Mouse (Mus musculus) liver (tissue): ENCODE measurements at regions not wholly inside any gene's neighbourhood (a gene's known extent, or its start where the extent isn't known, plus 50 kb on each side); places are given as distances from the start of the nearest gene placed in this dataset.
A peak's percentile ranks its signal among the peaks of the same experiment; 100 is the strongest.

ENCODE experiments used
- DNase-seq: peaks from one replicate; pipeline ENCODE4 v3.0.0-alpha.2; 2020; ENCODE audit warnings: mixed read lengths

DNA sequence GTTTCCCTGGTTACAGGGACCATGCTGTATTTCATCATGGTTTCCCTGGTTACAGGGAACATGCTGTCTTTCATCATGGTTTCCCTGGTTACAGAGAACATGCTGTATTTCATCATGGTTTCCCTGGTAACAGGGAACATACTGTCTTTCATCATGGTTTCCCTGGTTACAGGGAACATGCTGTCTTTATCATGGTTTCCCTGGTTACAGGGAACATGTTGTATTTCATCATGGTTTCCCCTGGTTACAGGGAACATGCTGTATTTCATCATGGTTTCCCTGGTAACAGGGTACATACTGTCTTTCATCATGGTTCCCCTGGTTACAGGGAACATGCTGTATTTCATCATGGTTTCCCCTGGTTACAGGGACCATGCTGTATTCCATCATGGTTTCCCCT, 1579.5 kb downstream of the 4930444P10Rik start:
- DNase-seq, result no peak

DNA sequence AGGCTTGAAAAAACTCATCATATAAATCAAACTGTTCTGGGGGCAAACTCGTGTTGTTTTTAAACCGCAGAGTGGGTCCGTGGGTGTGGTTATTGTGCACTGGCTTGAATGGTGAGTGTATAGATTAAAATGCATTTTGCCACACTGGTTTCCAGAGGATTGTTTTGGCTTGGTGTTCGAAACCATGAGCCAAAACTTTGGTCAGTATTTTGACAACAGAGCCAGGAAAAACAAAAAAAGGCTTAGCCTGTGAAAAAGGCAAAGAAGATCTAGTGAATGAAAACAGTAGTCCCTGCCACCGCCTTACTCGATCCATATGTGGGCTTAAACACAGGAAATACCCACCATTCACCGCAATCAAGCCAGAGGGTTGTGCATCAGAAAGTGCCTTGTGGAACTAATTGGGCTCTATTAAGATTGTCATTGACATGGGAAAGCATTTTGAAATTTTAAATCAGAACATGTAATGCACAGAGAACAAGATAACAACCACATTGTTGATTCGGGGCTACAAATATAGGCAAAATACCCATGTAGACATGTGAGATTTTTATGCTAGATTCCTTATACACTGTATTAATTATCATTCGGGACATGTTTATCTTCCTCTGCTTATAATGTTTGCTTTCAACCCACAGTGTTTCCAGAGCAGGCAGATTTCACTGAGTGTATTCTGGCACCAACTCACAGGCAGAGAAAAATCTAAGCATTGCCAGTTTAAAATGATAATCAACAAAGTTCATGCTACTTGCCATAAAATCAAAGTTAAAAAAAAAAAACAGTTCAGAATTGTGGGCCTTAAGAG, 1580.4 kb downstream of the 4930444P10Rik start:
- DNase-seq, result no peak

DNA sequence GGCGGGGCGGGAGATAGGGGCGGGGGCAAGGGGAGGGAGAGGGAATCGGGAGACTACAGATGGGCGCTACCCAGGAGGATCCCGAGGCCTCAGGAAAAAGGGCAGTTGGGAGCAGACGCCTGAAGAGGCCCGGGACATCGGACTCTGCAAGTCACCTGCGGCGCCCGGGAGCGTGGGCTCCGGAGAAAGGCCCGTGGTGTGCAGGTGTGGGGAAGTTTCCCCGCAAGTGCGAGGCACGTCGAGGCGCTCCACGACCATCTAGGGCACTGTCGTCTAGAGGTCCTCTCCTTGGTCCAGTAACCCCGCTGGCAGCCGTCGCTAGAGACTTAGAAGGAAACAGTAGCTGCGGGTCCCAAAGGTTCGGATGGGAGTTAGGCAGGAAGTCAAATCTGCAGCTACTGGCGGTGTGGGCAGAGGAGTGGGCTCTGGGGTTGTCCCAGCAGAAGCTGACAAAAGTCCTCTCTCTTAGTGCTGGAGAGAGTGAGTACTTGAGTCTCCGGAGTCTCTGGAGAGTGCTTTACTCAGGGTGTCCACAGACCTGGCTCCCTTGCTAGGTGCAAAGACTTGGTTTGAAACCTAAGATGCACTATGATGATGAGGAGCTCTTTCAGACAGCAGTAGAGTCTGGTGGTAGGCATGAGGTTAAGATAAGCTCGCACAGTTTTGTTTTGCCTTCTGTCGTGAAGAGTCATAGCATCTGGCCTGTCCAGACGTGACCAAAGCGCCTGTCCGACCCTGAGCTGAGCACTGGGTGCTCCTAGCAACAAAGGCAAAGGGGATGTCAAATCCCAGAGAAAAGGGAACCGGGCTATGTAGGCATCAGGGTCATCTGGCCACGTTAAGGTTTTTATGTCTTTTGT, 1586.1 kb downstream of the 4930444P10Rik start:
- DNase-seq, result no peak

DNA sequence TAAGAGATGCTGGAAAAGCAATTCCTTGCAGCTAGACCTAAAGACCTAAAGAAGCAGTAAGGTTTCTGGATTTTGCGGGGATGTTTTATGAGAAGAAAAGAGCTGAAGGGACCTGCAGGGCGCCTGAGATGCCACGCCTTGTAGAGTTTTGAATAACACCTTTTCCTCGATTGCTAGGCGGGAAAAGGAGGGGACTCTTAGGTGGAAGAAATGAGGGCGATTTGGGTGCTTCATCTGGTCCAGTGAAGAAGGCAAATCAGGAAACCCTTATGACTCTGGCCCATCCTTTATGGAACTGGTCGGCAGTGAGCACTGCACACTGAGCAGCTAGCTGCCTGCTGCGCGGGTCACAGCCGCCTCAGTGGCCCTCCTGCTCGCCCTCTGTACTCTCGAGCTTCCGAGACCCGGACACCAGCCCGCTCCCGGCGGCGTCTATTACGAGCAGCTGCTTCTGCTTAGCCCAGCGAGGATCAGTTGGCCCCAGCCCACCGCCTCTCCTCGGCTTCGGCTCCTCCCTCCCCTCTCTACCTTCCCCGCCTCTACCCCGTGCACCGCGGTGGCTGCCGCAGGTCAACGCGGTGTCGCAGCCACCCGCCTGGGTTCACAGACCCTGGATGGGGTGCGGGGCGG, 1586.8 kb downstream of the 4930444P10Rik start:
- peak; percentile 41 for DNase-seq

DNA sequence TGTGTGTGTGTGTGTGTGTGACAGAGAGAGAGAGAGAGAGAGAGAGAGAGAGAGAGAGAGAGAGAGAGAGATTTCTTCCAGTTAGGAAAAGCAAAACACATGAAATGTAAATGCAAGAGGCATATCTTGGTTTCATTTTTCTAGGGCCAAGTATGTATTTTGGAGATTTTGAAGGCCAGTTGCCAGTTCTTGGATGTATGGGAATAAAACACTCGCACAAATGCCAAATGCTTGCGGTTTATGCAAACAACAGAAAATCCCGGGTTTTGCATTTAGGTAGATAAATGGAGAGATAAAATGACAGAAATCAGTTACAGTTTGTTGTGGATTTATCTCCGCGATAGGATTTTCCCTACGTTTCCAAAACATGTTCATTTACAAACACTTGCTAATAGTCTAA, 1587.4 kb downstream of the 4930444P10Rik start:
- no peak for DNase-seq

DNA sequence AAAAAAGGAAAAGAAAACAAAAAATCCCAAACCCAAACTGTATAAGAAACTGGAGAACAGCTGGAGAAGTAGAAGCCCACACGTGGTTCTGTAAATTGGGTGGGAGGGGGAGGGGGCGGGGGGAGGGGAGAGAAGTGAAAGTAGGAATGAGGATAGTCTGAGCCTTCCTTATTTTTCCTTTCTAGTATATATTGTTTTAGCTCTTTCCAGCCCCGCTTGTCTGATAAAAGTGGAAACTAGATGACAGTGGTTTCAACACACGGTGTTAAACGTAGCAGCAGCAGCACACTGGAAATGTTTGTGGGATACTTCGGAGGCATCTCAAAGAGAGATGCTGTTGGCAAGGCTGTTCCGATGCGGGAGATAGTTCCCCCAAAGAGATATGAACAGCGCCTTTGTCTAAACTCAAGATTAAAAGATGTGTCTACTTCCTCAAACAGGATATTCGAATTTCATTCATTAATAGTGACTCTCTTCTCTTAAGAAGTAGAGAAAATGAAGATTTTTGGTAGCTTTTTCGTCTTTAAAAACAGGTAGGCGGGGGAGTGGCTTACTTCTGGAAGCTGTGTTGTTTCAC, 1588.3 kb downstream of the 4930444P10Rik start:
- DNase-seq, result no peak

DNA sequence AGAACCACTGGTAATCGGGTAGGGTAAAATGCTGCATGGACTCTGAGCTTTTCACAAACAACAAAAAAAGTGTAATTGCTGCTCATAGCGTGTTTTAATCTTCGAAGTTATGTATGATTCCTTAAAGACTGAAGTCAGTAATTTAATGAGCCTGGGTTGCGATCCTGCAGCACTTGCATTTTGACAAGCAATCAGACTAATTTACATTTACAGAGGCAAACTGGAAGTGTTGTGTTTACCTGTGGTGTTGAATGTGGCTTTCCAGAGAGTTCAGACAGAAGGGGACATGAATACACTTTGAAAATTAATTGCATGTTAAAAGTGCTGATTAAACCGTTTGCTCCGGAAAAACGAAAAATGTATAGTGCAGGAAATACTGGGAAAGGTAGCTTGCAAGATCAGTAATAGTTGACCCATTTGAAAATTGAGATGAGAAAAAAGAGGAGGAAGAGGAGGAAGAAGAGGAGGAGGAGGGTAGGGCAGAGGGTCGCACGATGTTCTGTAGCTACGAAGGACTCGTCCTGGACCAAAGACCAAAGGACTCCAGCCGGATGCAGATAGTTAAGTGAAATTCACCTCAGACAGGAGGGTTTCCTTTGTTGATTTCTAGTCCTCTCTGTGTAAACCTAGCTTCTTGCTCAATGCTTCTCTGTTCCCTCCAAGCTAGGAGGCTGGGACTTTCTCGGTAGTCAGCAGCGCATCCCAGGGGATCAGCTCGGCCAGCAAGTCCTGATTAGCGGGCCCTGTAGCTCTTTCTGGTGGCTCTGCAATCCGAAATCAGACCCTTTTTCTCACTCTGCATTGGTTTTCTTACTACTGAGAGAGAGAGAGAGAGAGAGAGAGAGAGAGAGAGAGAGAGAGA, 1589.0 kb downstream of the 4930444P10Rik start:
- no peak for DNase-seq

DNA sequence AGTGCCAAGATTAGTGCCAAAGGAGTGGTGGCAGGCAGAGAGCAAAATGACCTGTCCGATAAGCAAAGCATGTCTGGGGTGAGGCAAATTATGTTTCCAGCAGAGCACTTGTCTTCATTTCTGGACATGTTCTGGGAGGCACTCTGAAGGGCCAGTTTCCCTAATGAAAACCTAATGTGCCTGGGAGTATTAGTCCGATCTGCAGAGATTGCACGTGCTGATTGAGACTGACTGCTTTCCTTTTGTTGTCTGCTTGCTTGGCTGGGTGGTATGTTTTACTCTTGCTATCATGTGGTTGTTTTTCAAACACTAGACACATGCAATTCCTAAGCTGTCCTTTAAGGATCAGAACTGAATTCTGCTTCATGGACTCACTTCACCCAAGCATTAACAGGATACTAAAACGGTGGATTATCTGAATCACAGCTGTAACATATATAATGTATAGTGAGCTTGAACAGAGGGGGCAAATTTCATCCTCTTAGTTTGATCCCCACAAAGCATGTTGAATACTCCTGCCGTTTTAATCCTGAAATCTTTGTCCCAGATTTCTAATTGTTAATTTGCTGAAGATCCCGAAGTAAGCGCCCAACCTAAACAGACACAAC, 1589.8 kb downstream of the 4930444P10Rik start:
- DNase-seq, result no peak

DNA sequence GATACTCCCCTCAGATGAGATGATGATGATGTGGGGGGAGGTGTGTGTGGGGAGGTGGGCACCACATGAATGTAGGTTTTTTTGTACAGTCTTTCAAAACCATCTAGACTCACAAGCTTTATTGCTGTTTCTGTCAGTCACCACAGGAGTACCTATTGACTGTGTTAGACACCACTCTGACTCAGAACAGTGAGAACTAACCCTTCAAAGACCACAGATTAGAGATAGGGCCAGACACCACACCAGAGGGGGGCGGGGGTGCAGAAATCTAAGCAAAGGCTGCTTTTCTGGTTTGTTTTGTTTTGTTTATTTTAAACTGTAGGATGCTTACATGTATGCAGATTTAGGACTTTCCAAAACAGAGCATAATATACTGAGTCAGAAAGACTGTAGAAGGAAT, 1594.0 kb downstream of the 4930444P10Rik start:
- no peak for DNase-seq

DNA sequence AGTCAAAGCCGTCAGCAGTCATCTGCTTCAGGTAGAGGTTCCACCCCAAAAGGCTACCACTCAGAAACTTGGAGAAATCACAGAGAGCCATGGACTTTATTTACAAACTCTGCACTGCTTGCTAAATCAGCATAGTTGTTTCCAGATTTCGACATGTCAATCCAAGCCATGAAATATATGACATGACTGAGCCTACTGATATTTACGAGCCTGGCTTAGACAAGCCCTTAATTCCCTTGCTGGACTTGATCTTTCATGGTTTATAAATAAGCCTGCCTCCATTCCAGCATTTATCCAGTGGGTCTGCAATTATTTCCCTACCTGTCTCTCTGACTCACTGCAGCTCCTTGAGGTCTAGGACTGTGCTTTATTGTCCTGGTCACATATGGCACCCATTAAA, 1603.1 kb downstream of the 4930444P10Rik start:
- no peak for DNase-seq

DNA sequence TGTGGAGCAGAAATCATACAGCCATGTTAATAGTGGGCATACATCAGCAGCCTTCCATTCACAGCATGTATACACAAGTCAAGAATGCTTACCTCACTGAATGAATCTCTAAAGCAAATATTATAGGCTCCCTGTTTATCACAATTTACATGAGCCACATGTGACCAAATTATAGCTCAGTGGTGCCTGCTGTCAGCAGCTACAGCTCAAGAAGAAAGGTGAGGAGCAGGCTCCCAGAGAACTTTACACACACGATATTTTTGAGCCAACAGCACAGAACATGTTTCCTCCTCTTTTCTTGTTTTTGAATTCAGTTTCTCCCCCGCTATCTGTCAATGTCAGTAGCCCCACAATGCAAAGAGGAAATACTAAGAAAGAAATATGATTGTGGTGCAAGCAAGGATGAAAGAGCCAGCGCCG, 1605.4 kb downstream of the 4930444P10Rik start:
- DNase-seq, result no peak

DNA sequence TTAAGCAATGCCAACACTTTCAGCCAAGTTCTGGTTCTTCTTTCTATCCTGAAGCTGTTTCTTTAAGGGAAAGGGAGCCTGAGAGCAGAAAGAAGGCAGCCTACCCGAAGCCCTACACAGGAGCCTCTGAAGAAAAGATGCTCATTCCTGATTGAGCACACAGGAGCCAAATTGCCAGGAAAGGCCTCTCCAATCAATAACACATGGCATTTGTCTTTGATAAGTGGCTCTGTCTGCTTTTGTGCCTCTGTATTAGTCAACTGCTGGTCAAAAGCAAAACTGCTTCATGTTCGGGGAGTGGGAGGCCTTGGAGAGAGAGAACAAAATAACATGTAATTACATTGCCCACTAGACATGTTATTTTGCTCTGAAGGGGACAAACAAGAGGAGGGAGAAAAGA, 1607.4 kb downstream of the 4930444P10Rik start:
- DNase-seq, result no peak

DNA sequence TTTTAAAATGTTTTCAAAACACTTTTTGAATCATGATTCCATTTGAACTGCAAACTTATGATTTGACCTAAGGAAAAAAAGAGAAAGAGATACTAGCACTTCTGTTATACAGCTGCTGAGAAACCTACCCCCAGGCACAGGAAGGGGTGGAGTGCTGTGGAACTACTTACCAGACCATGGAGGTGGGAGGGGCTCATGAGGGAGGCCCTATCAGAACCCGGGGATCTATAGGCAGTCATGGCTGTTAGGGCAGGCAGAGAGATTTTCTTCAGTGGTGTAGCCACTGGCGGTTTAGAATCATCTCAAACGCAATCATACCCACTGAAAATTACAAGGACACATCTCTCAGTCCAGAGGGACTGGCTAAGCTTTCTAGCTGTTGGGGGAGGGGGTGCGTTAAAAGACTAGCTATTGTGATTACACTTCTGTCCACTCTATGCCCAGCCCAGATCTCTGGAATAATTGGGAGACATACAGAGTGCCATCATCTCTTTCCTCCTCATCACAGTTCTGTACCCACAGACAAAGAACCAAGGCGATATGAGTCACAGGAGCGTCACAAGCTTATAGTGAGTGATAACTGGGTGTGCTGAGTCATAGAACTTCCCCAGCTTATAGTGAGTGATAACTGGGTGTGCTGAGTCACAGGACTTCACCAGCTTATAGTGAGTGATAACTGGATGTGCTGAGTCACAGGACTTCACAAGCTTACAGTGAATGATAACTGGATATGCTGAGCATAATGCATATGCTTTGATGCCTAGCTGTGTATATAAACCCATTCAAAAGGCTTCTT, 1608.8 kb downstream of the 4930444P10Rik start:
- DNase-seq, result peak; percentile 42

DNA sequence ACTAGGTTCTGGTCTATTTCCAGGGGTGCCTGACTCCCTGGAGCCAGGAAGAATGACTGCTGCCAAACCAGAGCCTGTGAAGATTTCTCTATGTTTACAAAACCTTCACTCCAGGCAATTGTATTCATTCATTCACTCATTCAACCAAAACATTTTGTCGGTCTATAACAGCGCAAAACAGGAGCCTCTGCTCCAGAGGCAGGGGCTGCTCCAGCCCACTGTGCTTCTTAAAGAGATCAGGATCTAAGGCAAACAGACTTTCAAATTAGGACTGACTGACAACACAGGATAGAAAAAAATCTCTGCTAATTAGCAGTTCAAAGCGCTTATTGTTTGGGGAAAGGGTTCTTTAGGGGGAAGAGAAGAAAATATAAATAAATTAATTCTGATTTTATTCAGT, 1620.8 kb downstream of the 4930444P10Rik start:
- no peak for DNase-seq

DNA sequence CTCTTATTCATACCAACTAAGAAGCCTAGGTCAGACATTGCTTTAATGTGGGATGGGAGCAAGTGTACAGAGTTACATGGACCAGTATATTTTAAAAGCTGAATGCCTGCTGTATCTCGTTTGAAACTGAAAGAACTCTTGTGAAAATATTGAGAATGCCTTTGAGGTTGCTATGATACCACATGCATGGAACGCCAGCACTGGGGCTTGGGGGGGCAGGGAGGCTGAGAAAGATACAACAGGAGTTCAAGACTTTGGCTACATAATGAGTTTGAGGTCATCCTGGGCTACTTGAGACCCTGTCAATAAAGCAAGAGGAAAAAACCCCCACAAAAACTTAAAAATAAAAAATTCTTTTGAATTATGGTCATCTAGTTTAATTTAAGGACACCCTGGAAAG, 1621.6 kb downstream of the 4930444P10Rik start:
- DNase-seq, result no peak

DNA sequence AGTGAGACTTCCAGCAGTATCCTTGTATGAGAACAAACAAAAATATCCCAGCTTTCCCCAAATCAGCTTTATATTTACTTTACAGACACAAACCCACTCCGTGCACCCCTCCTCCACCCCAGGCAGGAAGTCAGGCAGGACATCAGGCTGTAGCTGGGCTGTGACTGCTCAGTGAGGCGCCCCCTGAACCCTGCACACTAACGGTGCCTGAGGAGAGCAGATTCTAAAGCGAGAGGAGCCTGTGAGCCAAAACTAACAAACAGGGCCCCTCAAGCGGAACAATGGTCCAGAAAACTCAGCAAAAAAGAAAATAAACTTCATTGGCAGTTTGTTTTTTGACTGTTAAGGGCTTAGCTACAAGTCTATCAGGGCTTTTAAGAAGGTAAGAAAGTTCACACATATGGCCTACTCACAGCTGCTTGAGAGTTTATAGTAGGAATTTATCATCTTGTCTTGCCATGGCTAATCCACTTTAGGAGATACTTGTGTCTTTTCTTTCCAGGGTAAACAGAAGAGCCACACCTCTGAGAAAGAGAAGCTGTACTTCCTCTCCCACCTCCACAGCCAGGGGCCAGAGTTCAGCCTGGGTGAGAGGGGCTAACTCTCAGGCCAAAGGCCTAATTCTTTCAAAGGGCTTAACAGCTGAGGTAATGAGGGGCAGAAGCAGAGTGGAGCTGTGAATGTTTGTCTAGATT, 1628.2 kb downstream of the 4930444P10Rik start:
- peak; percentile 15 for DNase-seq

DNA sequence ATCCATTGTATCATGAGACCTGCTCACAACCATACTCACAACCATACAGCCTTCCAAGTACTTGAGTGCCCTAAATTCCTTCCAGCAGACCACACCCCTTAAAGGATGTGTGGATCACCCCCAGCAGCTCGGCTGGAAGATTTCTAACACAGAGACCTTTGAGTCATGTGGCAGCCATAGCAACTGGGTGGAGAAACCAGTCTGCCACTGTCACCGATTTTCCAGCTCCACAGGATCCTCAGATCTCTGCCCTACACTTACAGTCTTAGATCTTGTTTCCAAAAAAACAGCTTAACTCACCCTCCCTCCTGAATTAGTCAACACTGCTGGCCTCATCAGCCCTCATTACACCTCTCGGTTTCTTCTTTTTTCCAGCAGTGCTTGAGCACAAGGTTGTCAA, 1630.6 kb downstream of the 4930444P10Rik start:
- no peak for DNase-seq

DNA sequence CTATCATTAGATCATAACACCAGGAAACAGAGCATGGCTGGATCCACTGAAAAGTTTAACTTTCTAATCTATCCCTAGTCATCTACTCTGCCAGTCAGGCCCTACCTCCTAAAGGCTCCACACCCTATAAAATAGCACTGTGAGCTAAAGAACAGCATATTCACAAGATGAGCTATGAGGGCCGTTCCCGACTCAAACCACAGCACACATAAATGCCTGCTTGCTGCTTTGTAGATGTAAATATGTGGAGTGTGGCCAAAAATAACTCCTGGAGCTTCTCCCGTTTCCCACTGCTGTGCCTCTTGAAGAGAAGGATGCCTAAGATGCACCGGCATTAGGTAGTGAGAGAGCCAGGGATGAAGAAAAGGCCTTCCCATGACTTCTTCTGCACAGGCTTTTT, 1632.3 kb downstream of the 4930444P10Rik start:
- DNase-seq, result no peak

DNA sequence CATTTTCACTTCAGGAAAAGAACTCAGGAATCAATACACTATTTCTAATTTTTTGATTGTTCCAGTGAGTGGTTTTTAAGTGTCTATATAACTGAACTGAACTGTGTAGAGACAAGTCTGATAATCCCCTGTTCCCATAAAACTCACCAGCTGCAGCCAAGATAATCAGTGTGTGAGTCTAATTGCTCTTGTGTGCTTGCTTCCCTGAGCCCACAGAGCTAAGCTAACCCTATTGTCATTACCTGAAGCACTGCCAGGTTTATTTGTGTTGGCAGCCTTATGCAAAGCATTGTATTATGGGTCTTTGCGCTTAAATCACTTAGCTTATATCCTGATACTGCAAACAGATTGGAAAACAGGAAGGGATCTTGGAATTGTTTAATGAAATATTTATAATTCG, 1663.8 kb downstream of the 4930444P10Rik start:
- DNase-seq, result no peak

DNA sequence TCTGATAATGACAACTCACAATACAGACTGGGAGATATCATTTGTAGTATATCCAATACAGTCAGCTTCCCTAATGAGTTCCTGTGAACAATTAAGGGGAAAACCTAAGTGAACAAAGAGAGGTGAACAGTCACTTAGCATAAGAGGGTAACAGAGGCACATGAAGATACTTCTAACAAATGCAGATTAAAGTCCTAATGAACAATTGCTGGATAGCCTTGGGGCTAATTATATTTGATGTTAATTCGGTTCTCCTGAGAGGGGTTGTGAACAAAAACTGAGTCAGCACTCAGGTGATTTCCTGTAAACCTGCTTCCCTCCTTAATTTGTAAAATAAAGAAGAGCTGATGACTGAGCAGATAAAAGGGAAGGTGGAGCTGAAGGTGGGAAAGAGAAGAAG, 1672.1 kb downstream of the 4930444P10Rik start:
- DNase-seq, result no peak
